Mouse (Mus musculus) v-Abl transformed pro-B cells (cell line): ENCODE results near the gene Pcbp4.
"Not testable (repeated sequence)": the region's sequence is repeated elsewhere in the genome, so short reads cannot be mapped to it uniquely, and the experiment has no call there.

ENCODE experiments used
- in situ Hi-C, 2 experiments: fragments of 400-800 bp; cut with MboI; formaldehyde crosslinking; loops; one replicate each; pipeline ENCODE4 v1.15.1; 2025; ENCODE audit not compliant: unreplicated experiment in 2 of 2

Pcbp4 gene

DNA sequence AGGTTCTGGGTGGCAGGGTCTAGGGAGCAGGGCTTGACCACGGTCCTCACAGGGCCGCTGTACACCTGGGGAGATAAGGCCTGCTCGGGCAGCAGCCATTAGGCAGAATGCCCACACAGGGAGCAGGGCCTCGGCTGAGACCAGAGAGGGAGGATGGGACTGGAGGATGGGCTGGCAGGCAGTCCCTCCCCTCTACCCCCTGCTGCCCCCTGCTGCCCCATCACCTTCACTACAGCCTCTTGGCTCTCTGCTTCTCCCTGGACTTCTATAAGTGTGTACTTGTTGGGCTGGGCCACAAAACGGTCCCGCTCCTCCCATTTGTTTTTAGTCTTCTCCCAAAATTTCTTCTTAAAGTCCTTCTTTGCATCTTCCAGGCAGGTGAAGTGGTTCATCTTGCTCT is 21.4 kb downstream of the Pcbp4 start:
- in situ Hi-C loops = loop anchor here (10.0 to 25.0 kb wide), 2 partner anchors 50 to 637 kb away; partner anchors contain the start of genes Col6a6 (in 1 of the 2) and Rpl29 (in 1 of the 2)

DNA sequence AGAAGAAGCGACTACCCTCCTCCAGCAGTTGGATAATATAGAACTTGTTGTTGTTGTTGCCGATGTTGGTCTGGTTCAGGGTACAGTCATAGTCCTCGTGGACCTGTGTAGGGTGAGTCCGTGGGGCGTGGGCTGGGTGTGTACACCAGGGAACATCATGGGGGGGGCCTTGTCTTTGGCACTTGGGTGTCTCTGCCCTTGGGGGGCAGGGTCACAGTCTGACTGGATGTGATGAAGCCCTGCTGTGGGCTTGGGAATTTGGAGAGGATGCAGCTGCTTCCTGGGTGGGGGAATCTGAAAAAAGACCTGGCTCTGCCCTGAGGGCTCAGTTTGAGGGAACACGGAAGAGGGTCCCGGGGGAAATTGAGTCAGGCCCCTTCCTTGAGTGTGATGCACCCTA is 22.0 kb downstream of the Pcbp4 start:
- in situ Hi-C loops = loop anchor here (5.0 to 10.0 kb wide), 2 partner anchors 50 to 258 kb away; partner anchors contain the start of gene Rpl29 (in 1 of the 2)

DNA sequence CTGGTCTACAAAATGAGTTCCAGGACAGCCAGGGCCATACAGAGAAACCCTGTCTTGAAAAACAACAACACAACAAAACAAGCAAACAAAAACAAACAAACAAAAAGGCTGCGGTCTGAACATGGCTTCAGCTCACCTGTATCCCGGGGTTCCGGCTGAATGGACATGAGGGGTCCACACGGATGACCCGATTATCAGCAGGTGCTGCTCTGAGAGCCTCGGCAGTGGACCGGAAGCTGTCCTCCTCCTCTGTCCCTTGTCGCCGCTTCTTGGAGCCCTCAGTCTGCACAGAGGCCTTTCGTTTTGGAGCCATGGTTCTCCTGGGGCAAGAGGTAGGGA is 22.5 kb downstream of the Pcbp4 start, which contains the start of gene Rrp9:
Rrp9 (plus strand) TSS at position 301 of the 339 bp plus-strand sequence.
- in situ Hi-C loops = loop anchor here (5.0 to 10.0 kb wide), 2 partner anchors 51 to 258 kb away; partner anchors contain the start of gene Rpl29 (in 1 of the 2)

DNA sequence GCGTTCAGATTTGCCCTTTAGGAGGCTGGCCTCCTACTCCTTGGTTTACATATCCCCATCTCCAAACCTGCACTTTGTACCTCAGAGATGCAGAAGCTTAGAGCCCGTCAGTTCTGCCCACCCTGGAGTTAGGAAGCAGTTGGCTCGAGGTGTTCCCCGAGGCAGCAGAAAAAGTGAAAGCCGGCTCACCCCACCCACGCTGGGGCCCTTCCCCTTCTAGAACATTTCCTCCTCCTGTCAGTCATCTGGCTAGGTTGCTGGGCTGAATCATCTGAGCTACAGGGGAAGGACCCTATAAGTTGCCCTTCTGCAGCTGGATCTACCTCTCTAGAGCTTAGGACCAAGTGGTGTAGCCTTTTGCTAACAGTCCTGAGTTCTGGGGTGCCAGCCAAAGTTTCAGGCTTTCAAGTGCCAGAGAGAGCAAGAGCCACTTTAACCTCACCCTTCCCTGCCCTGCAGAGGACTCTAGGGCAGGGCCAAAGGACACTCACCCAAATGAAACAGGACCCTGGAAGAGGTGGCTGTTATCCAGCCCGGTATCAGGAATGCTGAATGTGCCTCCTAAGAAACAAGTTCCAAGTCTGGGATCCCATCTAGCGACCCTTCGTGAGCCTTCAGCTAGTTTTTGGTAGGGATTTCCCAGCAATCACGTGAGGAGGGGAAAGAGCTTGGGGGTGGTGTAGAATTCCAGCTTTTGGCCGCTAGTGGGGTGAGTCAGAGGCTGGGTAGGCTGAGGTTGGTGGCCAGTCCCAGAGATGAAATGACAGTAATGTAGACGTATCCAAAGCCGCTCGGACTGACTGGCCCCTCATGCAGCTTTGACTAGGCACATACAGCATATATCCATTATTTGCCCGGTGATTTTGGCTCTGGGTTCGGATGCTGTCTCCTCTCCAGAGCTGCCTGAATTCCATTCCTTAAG is 23.2 kb downstream of the Pcbp4 start:
- in situ Hi-C loops = loop anchor here (5.0 to 10.0 kb wide), 2 partner anchors 51 to 259 kb away; partner anchors contain the start of gene Rpl29 (in 1 of the 2)

DNA sequence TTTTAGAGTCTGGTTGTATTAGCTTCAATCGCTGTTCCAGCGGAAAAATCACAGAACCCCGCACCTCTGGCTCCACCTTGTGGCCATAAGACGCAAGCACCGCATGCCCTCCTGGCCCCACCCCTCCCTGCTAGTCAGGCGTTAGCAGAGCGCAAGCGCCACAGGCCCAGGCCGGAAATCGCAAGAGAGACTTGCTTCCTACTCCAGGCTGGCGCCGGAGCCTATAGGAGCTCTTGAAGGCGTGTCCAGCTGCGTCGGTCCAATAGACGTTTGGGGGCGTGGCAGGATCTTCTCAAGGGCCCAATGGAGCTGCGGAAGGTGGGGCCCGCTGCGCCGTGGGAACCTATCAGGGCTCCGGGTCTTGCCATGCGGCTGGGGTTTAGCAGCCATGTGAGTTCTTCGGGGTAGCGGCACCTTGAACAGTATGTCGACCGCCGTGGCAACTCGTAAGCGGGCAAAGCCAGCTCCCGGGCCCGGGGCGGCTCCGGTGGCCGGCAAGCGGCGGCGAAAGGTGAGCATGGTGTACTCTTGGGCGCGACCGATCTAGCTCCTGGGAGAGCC is 23.9 kb downstream of the Pcbp4 start, which contains the start of gene Parp3:
Parp3 (minus strand) TSS at position 26 of the 561 bp plus-strand sequence.
- in situ Hi-C loops = loop anchor here (5.0 to 10.0 kb wide), 2 partner anchors 52 to 260 kb away; partner anchors contain the start of gene Rpl29 (in 1 of the 2)

DNA sequence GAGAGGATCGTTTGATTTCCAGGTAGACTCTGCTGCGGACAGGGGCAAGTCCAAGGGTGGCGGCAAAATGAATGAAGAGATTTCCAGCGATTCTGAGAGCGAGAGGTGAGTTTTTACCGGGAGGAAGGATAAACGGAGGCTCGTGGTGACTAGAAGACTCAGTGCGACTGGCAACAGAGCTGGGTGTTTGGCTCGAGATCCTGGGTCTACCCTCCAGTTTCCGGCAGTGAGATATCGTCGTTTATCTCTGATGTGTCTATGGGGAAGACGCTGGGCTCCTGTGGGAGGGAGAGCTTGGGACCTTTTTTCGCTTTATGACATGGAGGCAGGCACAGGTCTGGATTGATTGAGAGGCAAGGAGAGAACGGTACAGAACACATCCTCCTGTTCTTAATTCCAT is 24.6 kb downstream of the Pcbp4 start:
- in situ Hi-C loops = loop anchor here (5.0 to 10.0 kb wide), 2 partner anchors 53 to 260 kb away; partner anchors contain the start of gene Rpl29 (in 1 of the 2)

DNA sequence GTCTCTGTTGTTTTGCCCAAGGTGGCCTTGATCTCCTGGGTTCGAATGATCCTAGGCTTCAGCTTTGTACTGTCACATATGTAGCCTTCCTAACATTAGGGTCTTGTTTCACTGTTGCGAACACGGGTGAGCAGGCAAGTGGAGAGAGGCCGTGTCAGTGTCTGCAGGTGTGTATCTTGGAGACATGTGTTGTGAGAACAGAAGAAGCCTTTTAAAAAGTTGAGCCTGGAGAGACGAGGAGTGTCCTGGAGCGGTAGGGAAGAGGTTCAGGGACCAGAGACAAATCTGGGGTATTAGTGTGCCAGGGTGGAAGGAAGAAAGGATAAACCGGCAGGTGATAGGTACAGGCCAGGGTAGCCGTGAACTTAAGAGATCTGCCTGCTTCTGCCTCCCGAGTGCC is 25.0 kb downstream of the Pcbp4 start:
- in situ Hi-C loops = loop anchor here (5.0 to 10.0 kb wide), 2 partner anchors 53 to 261 kb away; partner anchors contain the start of gene Rpl29 (in 1 of the 2)

DNA sequence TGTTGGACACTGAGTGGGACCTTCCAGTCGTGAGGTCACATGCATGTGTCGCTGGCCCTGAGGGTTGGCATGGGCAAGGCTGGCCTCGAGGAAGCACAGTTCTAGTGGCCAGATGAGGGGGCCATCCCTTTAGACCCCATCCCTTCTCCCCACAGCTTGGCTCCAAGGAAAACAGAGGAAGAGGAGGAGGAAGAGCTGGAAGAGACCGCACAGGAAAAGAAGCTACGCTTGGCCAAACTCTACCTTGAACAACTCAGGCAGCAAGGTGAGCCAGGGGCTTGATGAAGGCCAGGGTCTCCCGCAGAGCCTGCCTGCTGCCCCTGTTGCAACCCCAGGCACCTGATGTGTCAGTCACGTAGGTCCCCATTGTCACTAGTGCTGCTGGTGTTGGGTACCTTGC is 27.4 kb downstream of the Pcbp4 start:
- in situ Hi-C loops = no loop called here

DNA sequence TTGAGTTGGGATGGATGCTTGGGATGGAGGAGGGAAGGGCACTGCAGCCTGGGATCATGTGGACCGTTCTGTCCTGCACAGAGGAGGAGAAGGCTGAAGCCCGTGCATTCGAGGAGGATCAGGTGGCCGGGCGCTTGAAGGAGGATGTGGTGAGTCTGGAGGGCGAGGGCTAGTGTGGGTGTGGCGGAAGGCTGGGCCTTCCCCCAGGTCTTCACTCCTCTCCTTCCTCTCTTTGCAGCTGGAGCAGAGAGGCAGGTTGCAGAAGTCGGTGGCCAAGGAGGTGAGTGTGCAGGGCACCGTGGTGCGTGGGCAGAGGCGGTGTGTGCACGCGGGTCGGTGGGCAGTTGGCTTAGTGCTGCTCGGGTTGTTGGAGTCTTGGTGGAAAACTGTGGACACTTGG is 28.0 kb downstream of the Pcbp4 start:
- in situ Hi-C loops = no loop called here

DNA sequence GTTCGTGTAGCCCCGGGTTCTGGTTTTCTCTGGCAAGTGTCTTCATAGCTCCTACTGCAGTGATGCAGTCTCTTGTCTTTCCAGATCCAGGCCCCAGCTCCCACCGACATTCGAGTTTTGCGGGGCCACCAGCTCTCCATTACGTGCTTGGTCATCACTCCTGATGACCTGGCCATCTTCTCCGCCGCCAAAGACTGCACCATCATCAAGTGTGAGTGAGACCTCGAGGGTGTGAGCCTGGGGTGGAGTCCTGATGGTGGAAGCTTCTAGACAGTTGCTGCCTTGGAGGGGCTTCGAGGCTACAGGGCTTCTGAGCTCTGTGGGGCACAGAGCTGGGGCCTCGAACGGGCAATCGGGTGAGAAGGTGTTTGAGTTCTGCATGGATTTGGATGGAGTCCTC is 28.6 kb downstream of the Pcbp4 start:
- in situ Hi-C loops = no loop called here

DNA sequence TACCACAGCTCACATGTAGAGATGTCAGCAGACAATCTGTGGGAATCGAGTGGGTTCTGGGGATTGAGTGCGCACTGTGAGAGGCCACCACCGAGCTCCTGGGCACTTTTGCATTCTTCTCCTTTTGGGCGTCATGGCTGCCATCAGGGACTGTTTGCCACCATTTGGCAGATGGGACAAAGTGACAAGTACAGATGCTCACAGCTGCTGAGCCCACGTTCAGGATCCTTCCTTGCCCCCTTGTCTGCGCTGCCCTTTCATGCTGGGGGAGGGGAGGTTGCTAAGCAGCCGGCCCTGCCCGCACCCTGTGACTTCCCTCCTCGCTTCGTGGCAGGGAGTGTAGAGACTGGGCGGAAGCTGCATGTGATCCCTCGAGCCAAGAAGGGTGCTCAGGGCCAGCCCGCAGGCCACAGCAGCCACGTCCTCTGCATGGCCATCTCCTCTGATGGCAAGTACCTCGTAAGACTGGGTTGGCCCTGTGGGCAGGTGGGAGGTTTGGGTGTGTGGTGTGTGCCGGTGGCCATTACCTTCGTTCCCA is 29.6 kb downstream of the Pcbp4 start:
- in situ Hi-C loops = no loop called here

DNA sequence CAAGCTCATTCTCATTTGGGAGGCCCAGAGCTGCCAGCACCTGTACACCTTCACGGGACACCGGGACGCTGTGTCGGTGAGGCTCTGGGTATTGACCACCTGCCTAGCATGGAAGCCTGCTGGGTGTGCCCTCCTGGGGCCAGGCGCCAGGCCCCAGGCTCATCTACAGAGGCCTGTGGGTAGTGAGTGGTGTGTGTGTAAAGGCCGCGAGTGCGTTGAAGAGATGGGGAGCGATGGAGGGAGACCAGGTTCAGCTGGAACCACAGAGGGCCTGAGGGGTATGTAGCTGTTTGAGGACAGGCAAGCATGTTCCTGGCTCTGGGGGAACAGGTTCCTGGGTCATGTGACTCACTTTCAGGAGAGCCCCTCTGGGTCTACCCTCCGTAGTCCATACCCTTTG is 30.0 kb downstream of the Pcbp4 start:
- in situ Hi-C loops = no loop called here

DNA sequence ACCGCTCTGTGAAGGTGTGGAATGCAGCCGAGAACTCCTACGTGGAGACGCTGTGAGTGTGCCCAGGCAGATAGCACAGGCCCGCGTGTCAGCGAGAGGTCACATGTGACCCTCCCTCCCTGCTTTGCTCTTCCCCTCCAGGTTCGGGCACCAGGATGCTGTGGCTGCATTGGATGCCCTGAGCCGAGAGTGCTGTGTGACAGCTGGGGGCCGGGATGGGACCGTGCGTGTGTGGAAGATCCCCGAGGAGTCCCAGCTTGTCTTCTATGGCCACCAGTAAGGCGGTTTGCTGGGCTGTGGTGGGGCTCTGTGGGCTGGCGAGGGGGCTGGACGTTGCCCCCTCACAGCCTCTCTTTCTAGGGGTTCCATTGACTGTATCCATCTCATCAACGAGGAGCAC is 30.5 kb downstream of the Pcbp4 start:
- in situ Hi-C loops = no loop called here

DNA sequence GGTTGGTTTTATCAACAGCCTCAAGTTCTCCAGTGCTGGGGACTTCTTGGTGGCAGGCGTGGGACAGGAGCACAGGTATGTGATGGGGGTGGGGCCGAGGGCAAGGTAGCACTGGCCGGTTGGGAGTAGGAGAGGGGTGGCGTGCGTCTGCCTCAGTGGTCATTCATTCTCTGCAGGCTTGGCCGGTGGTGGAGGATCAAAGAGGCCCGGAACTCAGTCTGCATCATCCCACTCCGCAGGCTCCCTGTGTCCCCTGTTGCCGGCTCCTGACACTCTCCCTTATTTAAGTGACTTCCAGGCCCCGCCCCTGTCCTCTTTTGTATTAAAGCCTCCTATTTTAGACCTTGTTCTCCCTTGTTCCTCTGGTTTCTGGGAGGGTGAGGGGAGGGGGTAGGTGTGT is 32.0 kb downstream of the Pcbp4 start:
- in situ Hi-C loops = no loop called here

DNA sequence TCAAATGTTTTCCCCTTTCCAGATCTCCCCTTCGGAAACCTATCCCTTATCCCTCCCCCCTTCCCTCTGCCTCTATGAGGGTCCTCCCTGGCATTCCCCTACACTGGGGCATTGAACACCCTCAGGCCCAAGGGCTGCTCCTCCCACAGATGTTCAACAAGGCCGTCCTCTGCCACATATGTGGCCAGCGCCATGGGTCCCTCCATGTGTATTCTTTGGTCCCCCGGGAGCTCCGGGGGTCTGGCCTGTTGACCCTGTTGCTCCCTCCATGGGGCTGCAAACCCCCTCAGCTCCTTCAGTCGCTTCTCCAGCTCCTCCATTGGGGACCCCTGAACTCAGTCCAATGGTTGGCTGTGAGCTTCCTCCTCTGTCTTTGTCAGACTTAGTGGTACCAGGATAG is 34.5 kb downstream of the Pcbp4 start:
- in situ Hi-C loops = not testable (repeated sequence)

DNA sequence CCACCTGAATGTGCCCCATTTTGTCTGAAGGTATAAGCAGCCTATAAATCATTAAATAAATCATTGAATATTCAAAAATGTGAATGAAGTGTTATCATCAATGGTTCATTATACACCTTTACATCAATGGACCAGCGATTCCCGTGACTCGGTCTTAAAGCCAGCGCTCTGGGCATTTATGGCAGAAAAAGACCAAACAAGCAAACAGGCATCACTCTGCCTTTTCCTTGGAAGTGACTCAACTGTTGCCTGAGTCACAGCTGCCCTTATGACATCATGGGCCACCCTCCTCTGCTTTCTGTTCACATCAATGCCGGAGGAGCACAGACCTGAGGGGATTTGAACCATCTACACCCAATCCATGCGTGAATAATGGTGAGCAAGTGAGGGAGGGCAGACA is 46.6 kb downstream of the Pcbp4 start, which contains the start of gene Iqcf1:
Iqcf1 (plus strand) TSS at position 301 of the 400 bp plus-strand sequence.
- in situ Hi-C loops = no loop called here

DNA sequence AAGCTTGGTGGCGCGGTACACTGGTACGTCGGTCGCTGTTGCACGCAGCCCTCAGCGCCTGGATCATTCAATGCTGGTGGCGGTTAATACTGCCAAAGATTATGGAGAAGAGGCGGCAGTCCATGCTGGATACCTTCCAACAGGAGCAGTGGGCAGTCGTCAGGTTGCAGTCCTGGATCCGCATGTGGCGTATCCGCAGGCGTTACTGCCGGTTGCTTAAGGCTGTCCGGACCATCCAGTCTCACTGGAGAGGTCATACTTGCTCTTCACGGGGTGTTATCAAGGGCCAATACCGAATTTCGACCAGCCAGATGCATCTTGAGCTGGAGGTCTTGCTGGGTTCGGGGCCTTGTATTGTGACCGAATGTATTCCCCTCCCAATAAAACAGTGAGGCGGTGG is 48.8 kb downstream of the Pcbp4 start:
- in situ Hi-C loops = no loop called here

DNA sequence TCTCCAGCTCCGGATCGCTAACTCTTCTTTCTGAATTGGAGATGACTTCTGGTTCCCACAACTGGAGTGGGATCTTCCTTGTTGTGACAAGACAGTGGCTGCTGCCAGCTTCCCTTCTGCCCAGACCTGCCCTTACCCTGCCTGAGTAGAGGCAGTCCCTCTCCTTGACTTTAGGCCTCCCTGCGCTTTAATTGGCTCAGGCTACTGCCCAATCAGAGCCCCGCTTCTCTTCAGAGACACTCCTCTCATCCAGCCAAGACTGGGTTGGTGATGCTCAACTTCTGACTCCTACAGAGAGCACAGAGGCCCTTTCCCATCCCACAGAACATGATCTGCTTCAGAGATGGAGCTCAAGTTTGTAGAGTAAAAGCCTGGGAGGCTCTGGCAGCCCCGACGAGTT is 51.2 kb downstream of the Pcbp4 start:
- in situ Hi-C loops = no loop called here

DNA sequence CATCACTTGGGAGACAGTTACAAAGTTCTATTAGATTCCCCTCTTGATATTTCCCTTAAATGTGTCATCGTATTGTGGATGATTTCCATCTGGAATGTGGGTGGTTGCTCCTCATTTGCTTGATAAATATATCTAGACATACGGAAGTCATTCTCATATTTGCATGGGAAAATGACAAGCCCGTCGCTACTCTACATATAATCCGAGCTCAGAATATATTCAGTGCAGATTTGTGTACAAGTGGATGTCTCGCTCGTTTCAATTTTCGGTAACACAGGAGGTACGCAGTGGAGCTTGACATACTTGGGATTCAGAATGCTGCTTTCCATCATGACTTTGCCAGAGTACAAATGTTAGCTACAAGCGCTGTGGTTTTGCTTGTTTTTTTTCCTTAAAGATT is 56.3 kb downstream of the Pcbp4 start:
- in situ Hi-C loops = no loop called here

DNA sequence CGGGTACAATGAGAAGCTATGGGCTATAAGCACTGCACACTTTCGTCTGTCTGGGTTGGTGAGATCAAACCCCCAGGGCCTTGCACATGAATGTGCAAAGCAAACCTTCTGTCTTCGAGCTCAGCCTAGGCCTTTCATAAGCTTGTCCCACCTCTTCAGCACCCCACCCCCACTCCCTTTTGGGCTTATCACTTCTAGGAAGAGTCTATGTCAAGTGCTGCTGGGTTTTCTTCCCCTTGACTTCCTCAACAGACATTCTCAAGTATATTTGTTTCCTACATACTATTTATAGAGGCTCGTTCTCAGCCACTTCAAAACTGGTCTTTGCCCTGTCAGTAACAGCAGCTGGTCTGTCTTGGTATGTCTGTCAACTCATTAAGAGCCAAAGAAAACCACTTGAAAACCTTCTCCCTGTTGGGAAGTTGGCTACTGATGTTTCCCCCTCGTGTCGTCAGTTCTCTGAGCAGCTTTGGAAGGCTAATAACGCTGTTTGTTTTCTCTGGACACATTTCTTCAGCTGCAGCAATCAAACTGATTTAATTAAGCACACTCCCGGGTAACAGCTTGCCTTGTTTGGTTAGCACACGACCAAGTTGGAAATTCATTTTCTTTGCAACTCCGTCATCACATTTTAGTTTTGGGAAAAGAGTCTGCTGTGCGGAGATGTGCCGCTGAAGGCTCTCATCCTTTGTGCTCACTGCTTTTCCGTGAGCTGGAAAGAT is 59.8 kb downstream of the Pcbp4 start:
- in situ Hi-C loops = no loop called here
